8 mouse cellular contexts compared by ENCODE assay signal in genomic region chr2:180025135-180025860, GRCm38 (mm10). TPM values are rescaled to one million over a fixed set of nuclear protein-coding genes. Genes with fewer than 3 reads are reported as not detected.
A peak's percentile ranks its signal among the peaks of the same experiment; 100 is the strongest.
DNase-seq lines count a peak whose midpoint lies in the region; ATAC-seq and TF ChIP-seq lines count a peak whose summit lies in the region.

No protein-coding gene starts in this region.

- H3K9me3 ChIP-seq in embryonic facial prominence, embryonic 14.5 days (ENCODE audit: control insufficient read depth, low read length), result no peaks in the 10 kb centered on the region
- no peaks in the 10 kb centered on the region for H3K9me3 ChIP-seq in hindbrain, embryonic 12.5 days (replicated peaks)

- H3K27me3 ChIP-seq in embryonic facial prominence, embryonic 14.5 days (replicated peaks; ENCODE audit: control insufficient read depth, insufficient read depth, low read length), result peaks cover 6% of the 10 kb centered on the region
- peaks cover 30% of the 10 kb centered on the region for H3K27me3 ChIP-seq in hindbrain, embryonic 12.5 days
- H3K27me3 ChIP-seq in liver, adult 2 months (ENCODE audit: control insufficient read depth, insufficient read depth, low read length), result no peaks in the 10 kb centered on the region
- H3K27me3 ChIP-seq in myocyte (ENCODE audit: control insufficient read depth, insufficient read depth, insufficient read length), result peaks cover 13% of the 10 kb centered on the region

- peaks cover 28% of the 10 kb centered on the region for H3K36me3 ChIP-seq in embryonic facial prominence, embryonic 14.5 days (ENCODE audit: control insufficient read depth, insufficient read depth, low read length)
- peaks cover 31% of the 10 kb centered on the region for H3K36me3 ChIP-seq in hindbrain, embryonic 12.5 days
- peaks cover 2% of the 10 kb centered on the region; the same call in 1 of the 2 replicates for H3K36me3 ChIP-seq in liver, adult 2 months (ENCODE audit: control insufficient read depth, insufficient read depth, low read length)
- H3K36me3 ChIP-seq in myocyte (ENCODE audit: control insufficient read depth, insufficient read depth), result peaks cover 9% of the 10 kb centered on the region

- WGBS in embryonic facial prominence, embryonic 14.5 days, result 0% methylated on average over 23 of the region's 84 CpGs
- WGBS in hindbrain, embryonic 12.5 days, result under 1% methylated on average over 81 of the region's 84 CpGs
- WGBS in liver, adult 2 months, result 1% methylated on average over 80 of the region's 84 CpGs

- ATAC-seq in activated CD4-positive, CD25-positive, alpha-beta regulatory T cell, adult 4 months, result peak; percentile 5
- peak; percentile 9; the same call in 1 of the 2 replicates for ATAC-seq in embryonic facial prominence, embryonic 14.5 days (ENCODE audit: low read depth)
- ATAC-seq in hindbrain, embryonic 12.5 days (ENCODE audit: low FRiP score), result no peak; the same call in 1 of the 2 replicates

- H3K4me1 ChIP-seq in embryonic facial prominence, embryonic 14.5 days (ENCODE audit: control insufficient read depth, insufficient read depth, low read length), result peaks cover 16% of the 10 kb centered on the region
- peaks cover 39% of the 10 kb centered on the region for H3K4me1 ChIP-seq in hindbrain, embryonic 12.5 days
- peaks cover 14% of the 10 kb centered on the region for H3K4me1 ChIP-seq in liver, adult 2 months (ENCODE audit: control insufficient read depth, insufficient read depth, low read length)

- H3ac ChIP-seq in myocyte (ENCODE audit: control insufficient read depth, insufficient read length), result peak overlapping the region; percentile 62

- H3K79me2 ChIP-seq in liver, adult 2 months (ENCODE audit: control insufficient read depth, insufficient read depth, low read length), result peaks cover 20% of the 10 kb centered on the region
- H3K79me2 ChIP-seq in myocyte (ENCODE audit: control insufficient read depth, insufficient read depth), result peaks cover 36% of the 10 kb centered on the region

- peak overlapping the region; percentile 95 for H3K4me2 ChIP-seq in embryonic facial prominence, embryonic 14.5 days (ENCODE audit: low read depth, low read length)
- peak overlapping the region; percentile 91 for H3K4me2 ChIP-seq in hindbrain, embryonic 12.5 days (replicated peaks)
- H3K4me2 ChIP-seq in myocyte (ENCODE audit: low read depth), result peak overlapping the region; percentile 93

- peak overlapping the region; percentile 76 for H3K4me3 ChIP-seq in layer of hippocampus, adult 2 months
- peak overlapping the region; percentile 90 for H3K4me3 ChIP-seq in embryonic facial prominence, embryonic 14.5 days (ENCODE audit: low read depth, low read length)
- peak overlapping the region; percentile 72 for H3K4me3 ChIP-seq in hindbrain, embryonic 12.5 days
- H3K4me3 ChIP-seq in liver, adult 2 months (ENCODE audit: insufficient read depth, low read depth, low read length), result peak overlapping the region; percentile 97
- peak overlapping the region; percentile 73 for H3K4me3 ChIP-seq in myocyte

- TF ChIP-seq POLR2A in liver, adult 2 months (IDR thresholded peaks at IDR 0.05; ENCODE audit: extremely low read depth, insufficient read depth, low read length), result no peak
- no peak for TF ChIP-seq POLR2A in myocyte (IDR thresholded peaks at IDR 0.05; ENCODE audit: insufficient read length, low read depth)

- peak overlapping the region; percentile 92 for H3K27ac ChIP-seq in layer of hippocampus, adult 2 months
- H3K27ac ChIP-seq in embryonic facial prominence, embryonic 14.5 days (replicated peaks; ENCODE audit: low read depth, low read length), result peak overlapping the region; percentile 93
- peak overlapping the region; percentile 97 for H3K27ac ChIP-seq in hindbrain, embryonic 12.5 days
- H3K27ac ChIP-seq in liver, adult 2 months (replicated peaks; ENCODE audit: insufficient read depth, low read depth, low read length), result peak overlapping the region; percentile 70

- DNase-seq in layer of hippocampus, adult 2 months (ENCODE audit: low spot score in 2 of 2), result peak in 1 of 2 experiments; percentile 55
- DNase-seq in layer of hippocampus, postnatal 36 days, result no peak
- no peak for DNase-seq in embryonic facial prominence, embryonic 14.5 days (ENCODE audit: low spot score)
- DNase-seq in liver, adult 2 months (ENCODE audit: extremely low read depth, low read depth, low spot score), result no peak
- DNase-seq in thymus, postnatal 25 days, result peak; percentile 68

- peak overlapping the region; percentile 92 for H3K9ac ChIP-seq in embryonic facial prominence, embryonic 14.5 days (ENCODE audit: low read depth, low read length)
- peak overlapping the region; percentile 94 for H3K9ac ChIP-seq in hindbrain, embryonic 12.5 days
- peak overlapping the region; percentile 95 for H3K9ac ChIP-seq in liver, adult 2 months (ENCODE audit: low read depth, low read length)

- TF ChIP-seq CTCF in layer of hippocampus, adult 2 months (conservative IDR thresholded peaks at IDR 0.05), result no peak
- no peak for TF ChIP-seq CTCF in liver, adult 2 months (IDR thresholded peaks at IDR 0.05; ENCODE audit: low read depth, low read length)

TF ChIP-seq in myocyte, 11 proteins besides CTCF, POLR2A, EP300 and RAD21 (continues in another document):
- TF ChIP-seq TCF3 (IDR thresholded peaks at IDR 0.05; ENCODE audit: insufficient read length, low read depth) (no peak), SRF (IDR thresholded peaks at IDR 0.05; ENCODE audit: control insufficient read depth, insufficient read length, low read depth) (no peak), MYOD1 (IDR thresholded peaks at IDR 0.05; ENCODE audit: control insufficient read depth in 1 of 3, insufficient read length in 2 of 3, low read depth in 2 of 3) (no peak), MYOG (IDR thresholded peaks at IDR 0.05; ENCODE audit: control insufficient read depth in 1 of 3, insufficient read depth in 1 of 3, insufficient read length in 2 of 3, low read depth in 2 of 3) (no peak), REST (IDR thresholded peaks at IDR 0.05; ENCODE audit: insufficient read depth, insufficient read length) (no peak), POLR2AphosphoS2 (IDR thresholded peaks at IDR 0.05; ENCODE audit: insufficient read length, low read depth) (no peak), CEBPB (IDR thresholded peaks at IDR 0.05; ENCODE audit: insufficient read depth, poor library complexity, severe bottlenecking) (no peak), E2F4 (IDR thresholded peaks at IDR 0.05; ENCODE audit: insufficient read depth) (no peak), USF1 (IDR thresholded peaks at IDR 0.05; ENCODE audit: low read depth) (no peak), MAX (IDR thresholded peaks at IDR 0.05; ENCODE audit: low read depth) (no peak)

RNA-seq across cellular contexts. Expression of gene Lsm14b, which starts 0.5 kb away (rescaled TPM):
- 100 to 1,000 TPM in 1 of 2 experiments, 10 to 100 TPM in 1; 93.9 to 100 TPM for total RNA-seq in layer of hippocampus, adult 2 months (2021)
- total RNA-seq in layer of hippocampus, postnatal 36 days (2021), result 100 to 1,000 TPM in 1 of 2 experiments, 10 to 100 TPM in 1; 97.5 to 105 TPM
- 1 to 10 TPM; 3.3 to 4.1 TPM for polyA plus RNA-seq in activated CD4-positive, CD25-positive, alpha-beta regulatory T cell, adult 4 months (2017; shearing (Covaris generic))
- polyA plus RNA-seq in embryonic facial prominence, embryonic 14.5 days (2014; fragmentation: Nextera tagmentation; extraction: Ambion mirVana), result 6.1 and 6.3 TPM in 2 replicates
- polyA plus RNA-seq in hindbrain, embryonic 12.5 days (2016; fragmentation: Nextera tagmentation; extraction: Ambion mirVana), result 14.1 and 16.7 TPM in 2 replicates
- 15.0 and 19.3 TPM in 2 replicates for total RNA-seq in liver, adult 2 months (2014; rRNA removed)
- 14.5 and 15.4 TPM in 2 replicates for polyA plus RNA-seq in liver, adult 2 months (2012; rRNA removed)
- polyA plus RNA-seq in myocyte (2012; fragmentation: generic; extraction: Trizol), result 48.8 TPM

RNA-seq across cellular contexts. Expression of gene Psma7, which starts 16.9 kb away (rescaled TPM):
- total RNA-seq in layer of hippocampus, adult 2 months (2021), result 100 to 1,000 TPM; 166 to 176 TPM
- total RNA-seq in layer of hippocampus, postnatal 36 days (2021), result 100 to 1,000 TPM; 164 to 173 TPM
- 100 to 1,000 TPM; 466 to 511 TPM for polyA plus RNA-seq in activated CD4-positive, CD25-positive, alpha-beta regulatory T cell, adult 4 months (2017; shearing (Covaris generic))
- 494 and 573 TPM in 2 replicates for polyA plus RNA-seq in embryonic facial prominence, embryonic 14.5 days (2014; fragmentation: Nextera tagmentation; extraction: Ambion mirVana)
- polyA plus RNA-seq in hindbrain, embryonic 12.5 days (2016; fragmentation: Nextera tagmentation; extraction: Ambion mirVana), result 630 and 656 TPM in 2 replicates
- 191 and 199 TPM in 2 replicates for total RNA-seq in liver, adult 2 months (2014; rRNA removed)
- 155 and 160 TPM in 2 replicates for polyA plus RNA-seq in liver, adult 2 months (2012; rRNA removed)
- polyA plus RNA-seq in myocyte (2012; fragmentation: generic; extraction: Trizol), result 395 TPM

RNA-seq across cellular contexts. Expression of gene Ss18l1, which starts 17.0 kb away (rescaled TPM):
- total RNA-seq in layer of hippocampus, adult 2 months (2021), result 10 to 100 TPM; 43.2 to 44.9 TPM
- 10 to 100 TPM; 42.2 to 43.7 TPM for total RNA-seq in layer of hippocampus, postnatal 36 days (2021)
- polyA plus RNA-seq in activated CD4-positive, CD25-positive, alpha-beta regulatory T cell, adult 4 months (2017; shearing (Covaris generic)), result under 1 TPM; 0.87 to 0.99 TPM
- polyA plus RNA-seq in embryonic facial prominence, embryonic 14.5 days (2014; fragmentation: Nextera tagmentation; extraction: Ambion mirVana), result 4.2 and 4.6 TPM in 2 replicates
- 32.9 and 37.7 TPM in 2 replicates for polyA plus RNA-seq in hindbrain, embryonic 12.5 days (2016; fragmentation: Nextera tagmentation; extraction: Ambion mirVana)
- 2.0 and 2.3 TPM in 2 replicates for total RNA-seq in liver, adult 2 months (2014; rRNA removed)
- polyA plus RNA-seq in liver, adult 2 months (2012; rRNA removed), result 3.8 and 4.6 TPM in 2 replicates
- polyA plus RNA-seq in myocyte (2012; fragmentation: generic; extraction: Trizol), result 1.6 TPM

RNA-seq across cellular contexts. Expression of gene Mtg2, which starts 45.1 kb away (rescaled TPM):
- total RNA-seq in layer of hippocampus, adult 2 months (2021), result 10 to 100 TPM; 19.2 to 22.7 TPM
- 10 to 100 TPM; 18.3 to 25.3 TPM for total RNA-seq in layer of hippocampus, postnatal 36 days (2021)
- polyA plus RNA-seq in activated CD4-positive, CD25-positive, alpha-beta regulatory T cell, adult 4 months (2017; shearing (Covaris generic)), result 10 to 100 TPM; 27.0 to 39.1 TPM
- polyA plus RNA-seq in embryonic facial prominence, embryonic 14.5 days (2014; fragmentation: Nextera tagmentation; extraction: Ambion mirVana), result 19.8 and 24.5 TPM in 2 replicates
- 30.0 and 31.4 TPM in 2 replicates for polyA plus RNA-seq in hindbrain, embryonic 12.5 days (2016; fragmentation: Nextera tagmentation; extraction: Ambion mirVana)
- total RNA-seq in liver, adult 2 months (2014; rRNA removed), result 19.6 and 22.4 TPM in 2 replicates
- 15.6 and 17.8 TPM in 2 replicates for polyA plus RNA-seq in liver, adult 2 months (2012; rRNA removed)
- 17.2 TPM for polyA plus RNA-seq in myocyte (2012; fragmentation: generic; extraction: Trizol)

RNA-seq across cellular contexts. Expression of gene Taf4, which starts 48.9 kb away (rescaled TPM):
- total RNA-seq in layer of hippocampus, adult 2 months (2021), result 10 to 100 TPM; 22.5 to 23.4 TPM
- 10 to 100 TPM; 21.3 to 22.4 TPM for total RNA-seq in layer of hippocampus, postnatal 36 days (2021)
- polyA plus RNA-seq in activated CD4-positive, CD25-positive, alpha-beta regulatory T cell, adult 4 months (2017; shearing (Covaris generic)), result 1 to 10 TPM; 4.5 to 6.5 TPM
- polyA plus RNA-seq in embryonic facial prominence, embryonic 14.5 days (2014; fragmentation: Nextera tagmentation; extraction: Ambion mirVana), result 3.0 and 4.2 TPM in 2 replicates
- 3.5 and 5.2 TPM in 2 replicates for polyA plus RNA-seq in hindbrain, embryonic 12.5 days (2016; fragmentation: Nextera tagmentation; extraction: Ambion mirVana)
- total RNA-seq in liver, adult 2 months (2014; rRNA removed), result 4.0 and 4.2 TPM in 2 replicates
- polyA plus RNA-seq in liver, adult 2 months (2012; rRNA removed), result 3.9 and 4.3 TPM in 2 replicates
- 6.3 TPM for polyA plus RNA-seq in myocyte (2012; fragmentation: generic; extraction: Trizol)
